Mouse (Mus musculus): ENCODE results near the gene Srek1ip1. TPM values are rescaled to one million over a fixed set of nuclear protein-coding genes. Genes with fewer than 3 reads are reported as not detected.

The Srek1ip1 gene
- polyA plus RNA-seq, 1 experiment: 22.2 TPM

DNA sequence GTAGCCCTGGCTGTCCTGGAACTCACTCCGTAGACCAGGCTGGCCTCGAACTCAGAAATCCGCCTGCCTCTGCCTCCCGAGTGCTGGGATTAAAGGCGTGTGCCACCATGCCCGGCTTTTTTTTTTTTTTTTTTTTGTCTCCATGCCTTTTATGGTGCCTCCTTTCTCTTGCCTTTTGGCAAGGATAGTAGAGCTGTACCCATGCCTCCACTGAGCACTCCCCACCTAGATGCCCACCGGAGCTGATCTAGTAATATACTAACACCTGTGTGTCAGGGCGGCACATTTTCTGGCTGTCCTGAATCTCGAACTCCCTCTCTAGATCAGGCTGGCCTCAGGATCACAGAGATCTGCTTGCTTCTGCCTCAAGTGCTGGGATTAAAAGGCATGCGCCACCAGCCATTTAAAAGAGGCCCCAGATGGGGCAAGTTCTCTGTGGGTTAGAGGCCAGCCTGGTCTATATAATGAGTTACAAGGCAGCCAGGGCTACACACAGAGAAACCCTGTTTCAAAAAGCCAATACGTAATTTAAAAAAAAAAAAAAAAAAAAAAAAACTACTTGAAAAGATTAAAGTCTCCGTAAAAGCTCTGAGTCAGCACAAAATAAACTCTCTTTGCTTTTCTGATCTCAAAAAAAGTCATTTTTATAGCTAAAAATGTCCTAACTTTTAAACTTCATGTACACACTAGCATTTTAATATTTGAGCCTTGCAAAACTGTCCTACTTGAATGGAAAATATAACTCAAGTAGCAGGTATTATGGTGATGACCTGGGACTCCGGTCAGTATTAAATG is 51.2 kb downstream of the Srek1ip1 start:
- TF ChIP-seq CTCF (IDR thresholded peaks at IDR 0.05; ENCODE audit: borderline replicate concordance, extremely low read depth, insufficient read depth, insufficient read length) (no peak), POLR2A (IDR thresholded peaks at IDR 0.05; ENCODE audit: borderline replicate concordance, extremely low read depth, insufficient read depth, insufficient read length, poor library complexity, severe bottlenecking) (no peak)
- DNase-seq (ENCODE audit: low read depth): no peak

DNA sequence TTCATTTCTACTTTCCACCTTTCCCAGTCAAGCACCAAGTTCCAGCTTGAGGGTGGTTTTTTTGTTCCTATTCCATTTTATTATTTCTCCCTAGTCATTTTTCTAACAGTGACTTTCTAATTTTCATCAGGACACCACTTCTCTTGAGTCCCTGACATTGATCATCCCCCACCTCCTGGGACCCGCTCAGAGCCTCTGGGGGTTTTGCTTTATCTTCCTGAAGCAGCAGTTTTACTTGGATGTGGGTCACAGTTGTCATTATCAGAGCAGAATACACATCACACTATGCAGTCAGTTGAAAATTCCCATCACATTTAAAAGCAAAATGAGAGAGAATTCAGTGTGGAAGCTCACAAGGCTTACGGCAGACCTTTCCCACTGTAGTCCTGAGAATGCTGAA is 61.4 kb downstream of the Srek1ip1 start:
- no peak for DNase-seq (ENCODE audit: low read depth)
- no peak for TF ChIP-seq POLR2A (IDR thresholded peaks at IDR 0.05; ENCODE audit: borderline replicate concordance, extremely low read depth, insufficient read depth, insufficient read length, poor library complexity, severe bottlenecking)
- no peak for TF ChIP-seq CTCF (IDR thresholded peaks at IDR 0.05; ENCODE audit: borderline replicate concordance, extremely low read depth, insufficient read depth, insufficient read length)

DNA sequence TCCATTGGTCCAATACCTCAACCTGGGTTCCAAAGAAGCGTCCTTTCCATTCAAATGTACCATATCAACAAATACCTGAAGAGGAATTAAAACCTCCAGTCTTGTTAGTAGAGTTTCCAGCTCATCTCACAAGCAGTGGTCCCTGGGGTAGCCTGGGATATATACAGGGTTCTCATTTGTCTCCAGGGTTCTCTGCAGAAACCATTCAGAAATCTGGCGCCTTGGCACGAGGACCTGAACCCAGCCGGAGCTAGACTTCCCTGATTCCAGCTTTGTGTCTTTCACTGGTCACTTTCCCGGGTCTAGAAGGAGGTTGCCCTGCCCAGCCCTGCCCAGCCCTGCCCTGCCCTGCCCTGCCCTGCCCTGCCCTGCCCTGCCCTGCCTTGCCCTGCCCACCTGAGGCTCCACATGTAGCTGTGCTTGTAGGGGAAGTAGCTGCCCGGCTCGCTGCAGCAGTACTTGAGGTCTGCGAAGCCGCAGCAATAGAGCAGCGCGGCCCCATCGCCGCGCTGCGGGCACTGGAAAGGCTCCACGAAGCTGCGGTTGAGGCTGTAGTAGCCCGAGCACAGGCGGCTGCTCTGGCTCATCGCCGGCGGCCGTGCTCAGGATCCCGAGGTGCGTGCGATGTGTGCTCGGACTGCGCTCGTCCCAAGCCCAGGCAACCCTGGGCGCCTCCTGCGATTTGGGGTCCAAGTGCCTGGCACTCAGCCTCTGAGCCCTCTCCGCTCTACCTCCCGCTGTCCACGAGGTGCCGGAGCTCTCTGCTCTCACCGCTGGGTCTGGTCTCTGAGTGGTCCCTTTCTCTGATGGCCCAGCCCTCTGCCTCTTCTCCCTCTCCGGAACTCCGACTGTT is 71.1 kb downstream of the Srek1ip1 start, which contains the start of gene Shisal2b:
Gene Shisal2b (minus strand): TSS at position 767 of the 853 bp plus-strand sequence.
- DNase-seq (ENCODE audit: low read depth): peak; percentile 78
- TF ChIP-seq CTCF (IDR thresholded peaks at IDR 0.05; ENCODE audit: borderline replicate concordance, extremely low read depth, insufficient read depth, insufficient read length) (no peak), POLR2A (IDR thresholded peaks at IDR 0.05; ENCODE audit: borderline replicate concordance, extremely low read depth, insufficient read depth, insufficient read length, poor library complexity, severe bottlenecking) (no peak)

DNA sequence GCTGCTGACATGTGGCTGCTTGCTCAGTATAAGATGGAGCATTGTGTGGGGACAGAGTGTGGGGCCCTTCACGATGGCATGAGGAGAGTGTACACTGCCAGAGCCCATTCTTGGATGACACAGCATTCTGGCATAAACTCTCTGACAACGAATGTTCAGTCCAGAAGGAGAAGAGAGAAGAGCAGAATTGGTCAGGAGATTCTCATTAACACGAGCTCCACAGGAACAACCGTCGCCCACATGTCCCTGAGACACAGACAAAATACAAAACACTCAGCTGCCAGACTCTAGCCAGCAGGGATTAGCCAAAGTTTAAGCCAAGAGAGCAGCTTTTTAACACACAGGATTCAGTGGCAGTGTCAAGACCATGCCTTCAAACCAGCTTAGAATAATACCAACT is 74.4 kb downstream of the Srek1ip1 start:
- no peak for TF ChIP-seq CTCF (IDR thresholded peaks at IDR 0.05; ENCODE audit: borderline replicate concordance, extremely low read depth, insufficient read depth, insufficient read length)
- no peak for TF ChIP-seq POLR2A (IDR thresholded peaks at IDR 0.05; ENCODE audit: borderline replicate concordance, extremely low read depth, insufficient read depth, insufficient read length, poor library complexity, severe bottlenecking)
- DNase-seq (ENCODE audit: low read depth): no peak

DNA sequence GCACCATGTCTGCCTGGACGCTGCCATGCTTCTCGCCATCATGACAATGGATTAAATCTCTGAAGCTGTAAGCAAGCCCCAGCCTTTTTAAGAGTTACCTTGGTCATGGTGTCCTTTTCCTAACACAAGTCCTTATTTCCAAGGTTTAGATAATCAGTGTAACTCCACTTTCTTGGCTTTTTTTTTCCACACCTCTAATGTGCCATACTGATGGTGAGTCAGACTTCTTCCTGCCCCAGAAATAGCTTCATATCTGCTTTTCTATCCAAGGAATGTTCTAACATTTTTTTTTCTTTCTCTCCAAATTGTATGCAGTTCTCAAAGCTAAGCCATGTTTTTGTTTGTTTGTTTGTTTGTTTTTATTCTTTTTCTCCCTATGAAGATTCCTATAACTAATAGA is 77.6 kb downstream of the Srek1ip1 start:
- DNase-seq (ENCODE audit: low read depth): no peak
- TF ChIP-seq CTCF (IDR thresholded peaks at IDR 0.05; ENCODE audit: borderline replicate concordance, extremely low read depth, insufficient read depth, insufficient read length) (no peak), POLR2A (IDR thresholded peaks at IDR 0.05; ENCODE audit: borderline replicate concordance, extremely low read depth, insufficient read depth, insufficient read length, poor library complexity, severe bottlenecking) (no peak)

DNA sequence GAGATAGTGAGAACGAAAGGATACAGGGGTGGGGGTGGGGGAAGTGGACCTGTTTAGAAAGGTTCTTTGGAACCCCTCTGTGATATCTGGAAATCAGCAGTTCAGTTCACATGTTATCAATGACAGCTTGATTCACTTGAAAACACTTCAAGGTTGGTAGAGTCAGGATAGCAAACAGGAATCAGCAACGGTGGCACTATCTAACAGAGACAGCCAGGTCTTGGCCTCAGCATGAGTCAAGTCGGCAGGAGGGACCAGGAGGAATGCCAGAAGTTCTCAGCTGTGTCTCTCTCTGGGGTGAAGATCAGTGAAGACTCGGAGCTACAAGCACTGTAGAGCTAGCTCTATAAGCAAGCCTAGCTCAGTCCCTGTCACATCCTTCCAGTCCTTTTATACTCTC is 86.2 kb downstream of the Srek1ip1 start:
- DNase-seq (ENCODE audit: low read depth): no peak
- TF ChIP-seq CTCF (IDR thresholded peaks at IDR 0.05; ENCODE audit: borderline replicate concordance, extremely low read depth, insufficient read depth, insufficient read length) (no peak), POLR2A (IDR thresholded peaks at IDR 0.05; ENCODE audit: borderline replicate concordance, extremely low read depth, insufficient read depth, insufficient read length, poor library complexity, severe bottlenecking) (no peak)

DNA sequence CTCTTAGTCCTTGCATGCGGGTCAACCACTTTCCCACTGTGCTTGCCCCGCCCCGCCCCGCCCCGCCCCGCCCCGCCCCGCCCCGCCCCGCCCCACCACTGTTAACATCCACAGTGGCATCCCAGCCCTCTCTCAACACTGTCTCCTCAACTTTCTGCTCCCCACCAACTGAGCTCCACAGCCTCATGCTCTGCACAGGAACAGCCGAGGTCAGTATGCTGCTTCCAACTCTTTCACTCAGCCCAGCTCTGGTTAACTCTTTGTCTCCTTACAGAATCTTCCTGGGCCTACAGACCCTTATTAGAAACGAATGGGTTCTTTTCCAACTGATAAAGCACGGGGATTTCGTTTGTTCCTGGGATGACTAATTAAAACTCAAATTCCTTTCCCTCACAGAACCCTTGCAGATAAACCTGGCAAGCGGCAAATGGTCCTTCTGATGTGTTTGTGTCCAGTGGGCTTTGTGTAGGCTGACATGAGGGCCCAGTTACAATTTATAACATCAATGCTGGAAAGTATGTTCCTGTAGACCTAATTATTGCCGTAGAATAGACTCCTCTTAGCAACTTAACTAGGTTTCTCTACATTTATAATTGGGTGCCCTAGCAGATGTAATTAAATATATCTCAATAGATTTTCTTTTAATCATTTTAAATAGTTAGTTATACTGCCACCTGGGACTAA is 91.4 kb downstream of the Srek1ip1 start:
- DNase-seq (ENCODE audit: low read depth): peak; percentile 68
- no peak for TF ChIP-seq CTCF (IDR thresholded peaks at IDR 0.05; ENCODE audit: borderline replicate concordance, extremely low read depth, insufficient read depth, insufficient read length)
- no peak for TF ChIP-seq POLR2A (IDR thresholded peaks at IDR 0.05; ENCODE audit: borderline replicate concordance, extremely low read depth, insufficient read depth, insufficient read length, poor library complexity, severe bottlenecking)

DNA sequence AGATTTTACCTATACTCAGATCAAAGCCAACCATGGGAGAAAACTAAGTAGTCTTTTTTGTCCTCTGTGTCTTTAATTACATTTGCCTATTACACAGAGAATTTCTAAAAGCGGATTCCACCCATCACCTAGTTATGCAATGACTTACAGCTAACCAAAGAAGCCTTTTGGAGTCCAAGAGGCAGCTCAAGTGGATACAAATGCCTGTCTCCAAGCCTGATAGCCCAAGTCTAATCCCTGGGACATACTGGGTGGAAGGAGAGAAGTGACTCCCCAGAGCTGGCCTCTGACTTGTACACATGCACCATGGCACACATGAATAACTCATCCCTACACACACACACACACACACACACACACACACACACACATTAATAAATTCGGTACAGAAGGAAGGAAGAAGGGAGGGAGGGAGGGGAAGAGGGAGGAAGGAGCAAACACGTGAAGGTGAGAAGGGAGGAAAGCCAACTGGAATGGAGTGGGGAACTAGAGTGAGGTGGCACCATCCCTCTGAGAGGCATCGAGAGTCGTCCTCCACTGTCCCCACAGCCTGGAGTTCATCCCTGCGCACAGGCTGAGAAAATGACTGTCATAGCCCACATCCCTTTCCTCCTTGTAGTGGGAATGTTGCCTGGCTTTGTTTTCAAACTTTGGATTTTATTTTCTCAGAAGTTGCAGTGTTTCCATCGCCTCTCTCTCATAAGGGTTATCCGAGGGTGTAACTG is 94.2 kb downstream of the Srek1ip1 start:
- DNase-seq (ENCODE audit: low read depth): no peak
- TF ChIP-seq POLR2A (IDR thresholded peaks at IDR 0.05; ENCODE audit: borderline replicate concordance, extremely low read depth, insufficient read depth, insufficient read length, poor library complexity, severe bottlenecking): no peak
- TF ChIP-seq CTCF (IDR thresholded peaks at IDR 0.05; ENCODE audit: borderline replicate concordance, extremely low read depth, insufficient read depth, insufficient read length): no peak

Other genes with a start within 250 kb of the Srek1ip1 start
- 10.4 and 12.3 TPM in 2 replicates for gene Cwc27, start 24.7 kb downstream of the Srek1ip1 start, polyA plus RNA-seq (2012; rRNA removed)
- gene Shisal2b, start 71.4 kb downstream of the Srek1ip1 start, polyA plus RNA-seq (2012; rRNA removed): 0.41 and 0.68 TPM in 2 replicates

Measured in brain, embryonic 14.5 days (tissue).